Mouse (Mus musculus) testis, postnatal 14 days (tissue): ENCODE results near the gene Nop2.
"Not testable (repeated sequence)": the region's sequence is repeated elsewhere in the genome, so short reads cannot be mapped to it uniquely, and the experiment has no call there.

Experiments used
- DNase-seq: peaks from one replicate; pipeline ENCODE4 v3.0.0; 2021; ENCODE audit warnings: low spot score

Nop2 gene

DNA sequence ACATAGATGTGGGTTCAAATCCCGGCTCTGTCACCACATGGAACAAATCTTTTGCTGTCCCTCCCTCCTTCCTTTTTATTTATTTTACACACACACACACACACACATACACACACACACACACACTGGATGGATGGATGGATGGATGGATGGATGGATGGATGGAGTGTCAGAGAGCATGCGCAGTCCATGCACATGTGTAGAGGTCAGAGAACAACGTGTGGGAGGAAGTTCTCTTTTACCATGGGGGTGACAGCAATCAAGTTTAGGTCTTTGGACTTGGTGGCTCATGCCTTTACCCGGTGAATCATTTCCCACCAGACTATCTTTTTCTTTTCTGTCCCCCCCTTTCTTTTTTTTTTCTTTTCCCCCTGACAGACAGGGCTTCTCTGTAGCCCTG lies 22.0 kb downstream of the Nop2 start:
- no peak for DNase-seq

DNA sequence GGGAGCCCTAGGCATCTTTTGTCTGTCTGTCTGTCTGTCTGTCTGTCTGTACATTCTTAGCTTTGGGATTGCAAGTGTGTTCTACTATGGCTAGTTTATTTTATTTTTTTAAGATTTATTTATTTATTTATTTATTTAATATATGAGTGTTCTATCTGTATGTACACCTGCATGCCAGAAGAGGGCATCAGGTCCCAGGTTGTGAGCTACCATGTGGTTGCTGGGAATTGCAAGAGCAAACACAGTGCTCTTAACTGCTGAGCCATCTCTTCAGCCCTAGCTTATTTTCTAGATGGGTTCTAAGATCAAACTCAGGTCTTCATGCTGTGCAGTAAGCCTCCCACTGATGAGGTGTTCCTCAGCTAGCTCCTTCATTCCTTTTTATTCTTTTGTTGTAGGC lies 22.8 kb downstream of the Nop2 start:
- no peak for DNase-seq

DNA sequence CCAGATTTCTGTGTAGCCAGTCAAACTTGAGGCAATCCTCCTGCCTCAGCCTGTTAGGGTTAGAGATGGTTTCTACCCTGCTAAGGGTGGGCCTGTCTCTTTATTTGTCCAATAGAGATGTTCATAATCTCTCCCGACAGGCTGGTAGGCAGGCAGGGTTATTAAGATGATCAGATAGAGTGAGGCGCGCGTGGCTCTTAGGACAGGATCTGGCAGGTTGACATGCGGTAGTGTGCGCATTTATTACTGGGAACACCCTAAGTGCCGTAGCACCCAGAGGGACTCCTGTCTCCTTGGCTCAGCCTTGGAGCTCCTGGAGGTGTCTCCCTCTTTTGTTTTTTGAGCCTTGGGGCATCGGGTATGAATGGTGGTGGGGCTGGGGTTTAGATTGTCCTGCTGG lies 23.6 kb downstream of the Nop2 start:
- DNase-seq = no peak

DNA sequence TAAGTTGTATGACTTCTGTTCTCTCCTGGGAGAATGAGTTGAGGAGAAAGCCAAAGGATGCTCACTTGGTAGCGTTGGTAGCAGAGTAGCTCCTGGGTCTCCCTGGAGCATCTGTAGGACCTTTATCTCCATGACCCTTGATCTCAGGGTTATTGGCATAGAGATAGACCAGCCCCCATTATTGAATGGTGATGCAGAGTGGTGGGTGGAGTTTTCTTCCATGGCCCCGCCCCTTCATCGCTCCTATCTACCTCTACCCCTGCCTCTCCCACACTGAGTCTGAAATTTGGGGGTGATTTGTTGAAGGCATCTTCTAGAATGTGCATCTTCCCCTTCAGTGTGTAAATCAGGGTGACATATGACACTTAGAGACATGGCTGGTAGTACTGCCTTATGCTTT lies 24.8 kb downstream of the Nop2 start:
- DNase-seq = no peak

DNA sequence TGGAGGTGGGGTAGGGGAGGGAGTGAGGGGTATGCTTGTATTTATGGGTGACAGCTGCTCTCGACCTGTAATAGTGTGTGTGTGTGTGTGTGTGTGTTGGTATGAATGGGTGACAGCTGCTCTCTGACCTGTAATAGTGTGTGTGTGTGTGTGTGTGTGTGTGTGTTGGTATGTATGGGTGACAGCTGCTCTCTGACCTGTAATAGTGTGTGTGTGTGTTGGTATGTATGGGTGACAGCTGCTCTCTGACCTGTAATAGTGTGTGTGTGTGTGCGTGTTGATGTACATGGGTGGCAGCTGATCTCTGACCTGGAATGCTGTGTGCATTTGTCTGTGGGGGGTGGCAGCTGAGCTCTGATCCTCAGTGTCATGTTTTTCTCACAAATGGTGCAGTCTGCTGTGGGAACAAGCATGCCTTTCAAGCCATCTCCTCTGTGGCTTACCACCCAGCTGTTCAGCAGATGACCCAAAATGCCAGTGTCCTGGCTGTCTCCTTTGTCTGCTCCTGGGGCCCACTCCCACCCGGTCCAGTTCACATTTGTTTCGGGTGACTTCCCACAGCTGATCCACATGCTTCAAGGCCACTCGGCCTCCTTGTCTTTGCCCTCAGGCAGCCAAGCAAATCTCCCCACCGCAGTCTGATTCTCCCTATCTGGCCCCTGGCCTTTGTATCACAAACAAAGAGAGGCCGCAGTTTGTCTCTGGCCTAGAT lies 25.4 kb downstream of the Nop2 start:
- DNase-seq = peak; percentile 59

DNA sequence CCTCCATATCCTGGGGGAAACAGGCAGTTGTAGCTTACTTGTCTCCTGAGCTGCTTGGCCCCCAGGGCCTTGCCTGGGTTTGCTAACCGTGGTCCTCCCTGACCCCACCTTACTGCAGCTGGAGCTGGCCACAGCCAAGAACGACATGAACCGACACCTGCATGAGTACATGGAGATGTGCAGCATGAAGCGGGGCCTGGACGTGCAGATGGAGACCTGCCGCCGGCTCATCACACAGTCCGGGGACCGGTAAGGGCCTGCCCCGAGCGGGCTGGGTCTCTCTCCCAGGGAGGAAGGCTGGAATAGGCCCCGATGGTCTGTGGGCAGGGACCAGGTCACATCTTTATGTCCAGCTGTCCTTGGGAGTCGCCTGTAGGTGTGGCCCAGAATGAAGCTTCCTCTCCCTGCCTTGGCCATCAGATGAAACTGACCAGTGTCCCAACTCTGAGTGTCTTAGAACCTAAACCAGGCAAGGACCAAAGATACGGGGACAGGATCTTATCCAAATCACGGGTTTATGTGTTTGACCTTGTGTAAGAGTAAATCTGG lies 27.3 kb downstream of the Nop2 start:
- no peak for DNase-seq

DNA sequence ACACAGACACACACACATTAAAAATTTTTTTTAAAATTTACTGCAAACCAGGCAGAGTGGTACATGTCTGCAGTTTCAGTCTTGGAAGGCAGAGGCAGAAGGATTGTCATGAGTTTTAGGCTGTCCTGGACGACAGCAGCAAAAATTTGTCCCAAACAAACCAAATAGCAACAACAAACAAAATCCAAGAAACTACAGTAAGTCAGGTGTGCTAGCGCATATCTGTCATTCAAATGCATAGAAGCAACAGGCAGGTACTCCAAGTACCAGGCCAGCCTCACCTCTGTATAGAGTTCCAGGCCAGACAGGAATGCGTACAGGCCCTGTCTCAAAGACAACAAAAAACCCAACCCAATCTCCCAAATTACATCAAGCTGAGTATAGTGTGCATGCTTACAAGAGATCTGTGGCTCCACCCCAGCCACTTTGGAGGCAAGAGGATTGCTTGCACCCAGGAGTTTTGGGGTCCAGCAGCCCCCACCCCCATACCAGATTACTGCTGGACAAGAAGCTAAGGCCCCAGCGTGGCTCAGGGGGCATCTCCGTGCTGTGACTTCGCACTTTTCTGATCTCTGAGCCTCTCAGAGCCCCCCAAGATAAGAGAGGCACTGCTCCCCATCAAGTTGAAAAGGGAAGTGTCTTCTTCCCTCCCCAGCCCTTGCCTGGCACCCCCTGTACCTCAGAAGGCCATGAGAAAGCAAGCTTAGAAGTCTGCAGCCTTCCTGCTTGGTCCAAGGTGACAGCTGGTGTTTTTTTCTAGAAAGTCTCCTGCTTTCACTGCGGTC lies 28.3 kb downstream of the Nop2 start:
- DNase-seq = no peak

DNA sequence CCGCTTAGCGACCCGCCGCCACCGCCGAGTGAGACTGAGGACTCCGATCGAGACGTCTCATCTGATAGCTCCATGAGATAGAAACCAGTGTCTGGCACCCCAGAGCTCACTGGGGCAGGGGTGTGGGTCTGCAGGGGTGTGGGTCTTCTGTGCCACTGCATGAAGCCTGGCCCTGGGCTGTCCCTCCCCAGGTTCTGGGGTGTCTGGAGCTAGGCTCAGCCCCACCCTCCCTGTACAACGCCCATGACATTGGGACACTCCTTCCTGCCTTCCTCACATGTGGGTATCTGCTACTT lies 28.8 kb downstream of the Nop2 start:
- no peak for DNase-seq

DNA sequence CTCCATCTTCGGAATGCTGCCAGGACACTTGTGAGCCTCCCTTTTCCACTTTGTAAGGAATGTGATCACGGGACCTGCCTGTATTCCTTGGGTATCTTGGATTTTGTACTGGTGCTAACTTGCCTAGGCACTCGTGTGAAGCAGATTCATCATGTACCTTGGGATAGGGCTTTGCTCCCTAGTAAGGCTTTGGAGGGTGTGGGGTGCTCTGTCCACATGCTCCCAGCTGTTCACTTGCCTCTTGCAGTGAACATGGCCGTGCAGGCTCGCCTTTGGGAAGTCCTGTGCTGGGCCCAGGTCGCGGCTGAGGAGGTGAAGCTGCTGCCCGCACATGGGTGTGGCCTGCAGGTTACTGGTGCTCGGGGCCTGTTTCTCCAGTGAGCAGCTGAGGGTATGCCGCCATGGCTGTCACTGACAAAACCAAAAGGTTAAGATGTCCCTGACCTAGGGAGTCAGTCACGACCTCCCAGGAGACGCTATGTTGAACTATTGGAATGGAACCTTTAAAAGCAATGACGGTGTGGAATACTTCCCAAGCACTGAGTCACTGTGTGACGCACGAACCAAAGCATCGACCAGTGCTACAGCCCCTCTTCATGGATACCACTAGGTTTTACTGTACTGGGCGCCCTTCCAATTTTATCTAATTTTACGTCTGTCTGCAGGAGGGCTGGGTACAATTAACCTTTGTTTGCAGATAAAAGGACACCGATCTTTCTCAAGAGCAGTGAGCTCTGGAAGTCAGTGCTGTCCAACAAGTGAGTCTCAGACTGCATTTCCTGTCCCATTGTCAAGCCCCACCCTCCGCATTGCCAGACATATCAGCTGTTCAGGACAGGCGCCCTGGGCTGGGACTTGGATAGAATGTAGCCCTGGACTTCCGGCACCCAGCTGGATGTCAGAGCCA lies 29.4 kb downstream of the Nop2 start:
- DNase-seq = peak; percentile 78

DNA sequence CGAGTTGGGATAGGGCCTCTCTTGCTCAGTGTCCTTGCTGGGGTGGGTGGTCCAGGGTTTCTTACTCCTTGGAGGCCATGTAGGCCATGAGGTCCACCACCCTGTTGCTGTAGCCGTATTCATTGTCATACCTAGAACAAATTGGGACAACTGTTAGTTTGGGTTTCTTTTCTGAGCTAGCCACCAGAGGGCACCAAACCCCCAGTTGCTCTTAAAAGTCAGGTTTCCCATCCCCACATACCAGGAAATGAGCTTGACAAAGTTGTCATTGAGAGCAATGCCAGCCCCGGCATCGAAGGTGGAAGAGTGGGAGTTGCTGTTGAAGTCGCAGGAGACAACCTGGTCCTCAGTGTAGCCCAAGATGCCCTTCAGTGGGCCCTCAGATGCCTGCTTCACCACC lies 30.3 kb downstream of the Nop2 start:
- not testable (repeated sequence) for DNase-seq

DNA sequence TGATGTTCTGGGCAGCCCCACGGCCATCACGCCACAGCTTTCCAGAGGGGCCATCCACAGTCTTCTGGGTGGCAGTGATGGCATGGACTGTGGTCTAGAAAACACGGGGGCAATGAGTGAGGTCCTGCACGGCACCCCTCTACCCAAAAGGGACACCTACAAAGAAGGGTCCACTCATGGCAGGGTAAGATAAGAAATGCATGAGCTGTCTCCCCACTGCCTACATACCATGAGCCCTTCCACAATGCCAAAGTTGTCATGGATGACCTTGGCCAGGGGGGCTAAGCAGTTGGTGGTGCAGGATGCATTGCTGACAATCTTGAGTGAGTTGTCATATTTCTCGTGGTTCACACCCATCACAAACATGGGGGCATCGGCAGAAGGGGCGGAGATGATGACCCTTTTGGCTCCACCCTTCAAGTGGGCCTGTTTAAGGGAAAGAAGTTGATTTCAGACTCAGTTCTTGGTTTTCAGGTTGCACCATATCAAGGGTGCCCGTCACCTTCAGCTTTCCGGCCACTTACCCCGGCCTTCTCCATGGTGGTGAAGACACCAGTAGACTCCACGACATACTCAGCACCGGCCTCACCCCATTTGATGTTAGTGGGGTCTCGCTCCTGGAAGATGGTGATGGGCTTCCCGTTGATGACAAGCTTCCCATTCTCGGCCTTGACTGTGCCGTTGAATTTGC lies 31.1 kb downstream of the Nop2 start:
- DNase-seq = not testable (repeated sequence)

DNA sequence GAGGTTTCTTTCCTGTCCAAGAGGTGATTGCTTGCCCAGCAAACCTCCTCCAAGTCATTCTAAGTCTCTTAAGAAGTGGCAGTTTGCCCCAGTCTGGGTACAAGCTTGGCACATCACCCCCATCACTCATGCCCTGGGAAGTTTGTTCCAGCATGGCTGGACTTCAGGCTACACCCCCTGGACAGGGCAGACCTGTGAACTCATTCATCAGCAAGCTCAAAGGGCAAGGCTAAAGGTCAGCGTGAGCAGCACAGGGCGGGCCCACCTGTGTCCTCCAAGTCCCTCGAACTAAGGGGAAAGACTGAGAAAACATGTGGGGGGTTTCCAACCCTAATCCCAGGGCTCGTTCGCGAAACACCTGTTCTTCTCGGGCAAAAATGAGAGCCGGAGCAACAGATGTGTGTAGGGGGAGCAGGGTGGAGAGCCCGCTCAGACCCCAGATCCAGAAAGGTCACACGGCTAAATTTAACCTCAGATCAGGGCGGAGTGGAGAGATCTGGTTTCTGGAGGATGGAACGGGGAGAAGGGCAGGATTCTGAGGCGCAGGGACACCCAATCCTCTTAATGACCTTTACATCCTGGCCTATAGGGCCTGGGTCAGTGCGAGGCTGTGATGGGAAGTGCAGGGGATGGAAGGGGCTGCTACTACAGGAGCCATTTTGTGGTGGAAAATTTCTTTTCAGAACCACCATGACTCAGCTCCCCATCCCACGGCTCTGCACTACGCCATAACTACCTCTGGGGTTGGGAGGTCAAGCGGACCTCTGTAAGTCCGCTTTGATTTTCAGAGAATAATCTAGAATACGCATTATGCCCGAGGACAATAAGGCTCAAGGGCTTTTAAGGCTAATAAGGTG lies 32.3 kb downstream of the Nop2 start:
- no peak for DNase-seq

DNA sequence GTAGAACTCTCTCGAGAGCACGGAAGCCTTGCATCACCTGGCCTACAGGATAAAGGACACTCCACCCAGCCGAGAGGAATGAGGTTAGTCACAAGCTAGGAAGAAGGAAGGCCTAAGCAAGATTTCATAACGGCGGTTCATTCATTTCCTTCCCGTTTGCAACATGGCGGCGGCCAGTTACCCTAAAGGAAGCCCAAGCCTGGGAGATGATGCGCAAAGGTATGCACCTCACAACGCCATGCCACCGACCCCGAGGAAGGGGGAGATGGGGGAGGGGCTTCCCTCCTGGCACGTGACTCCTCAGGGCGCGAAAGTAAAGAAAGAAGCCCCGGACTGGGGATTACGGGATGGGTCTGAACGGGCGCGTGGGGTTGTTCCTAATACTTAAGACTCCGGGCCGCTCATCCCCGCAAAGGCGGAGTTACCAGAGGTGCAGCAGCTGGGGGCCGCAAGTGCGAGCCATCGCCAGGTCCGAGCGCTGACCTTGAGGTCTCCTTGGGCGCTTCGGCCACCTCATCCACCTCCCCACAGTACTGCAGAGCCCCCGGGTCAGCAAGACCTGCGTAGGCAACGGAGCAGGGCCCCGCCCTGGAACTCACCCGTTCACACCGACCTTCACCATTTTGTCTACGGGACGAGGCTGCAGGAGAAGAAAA lies 33.1 kb downstream of the Nop2 start:
- DNase-seq = peak; percentile 74

DNA sequence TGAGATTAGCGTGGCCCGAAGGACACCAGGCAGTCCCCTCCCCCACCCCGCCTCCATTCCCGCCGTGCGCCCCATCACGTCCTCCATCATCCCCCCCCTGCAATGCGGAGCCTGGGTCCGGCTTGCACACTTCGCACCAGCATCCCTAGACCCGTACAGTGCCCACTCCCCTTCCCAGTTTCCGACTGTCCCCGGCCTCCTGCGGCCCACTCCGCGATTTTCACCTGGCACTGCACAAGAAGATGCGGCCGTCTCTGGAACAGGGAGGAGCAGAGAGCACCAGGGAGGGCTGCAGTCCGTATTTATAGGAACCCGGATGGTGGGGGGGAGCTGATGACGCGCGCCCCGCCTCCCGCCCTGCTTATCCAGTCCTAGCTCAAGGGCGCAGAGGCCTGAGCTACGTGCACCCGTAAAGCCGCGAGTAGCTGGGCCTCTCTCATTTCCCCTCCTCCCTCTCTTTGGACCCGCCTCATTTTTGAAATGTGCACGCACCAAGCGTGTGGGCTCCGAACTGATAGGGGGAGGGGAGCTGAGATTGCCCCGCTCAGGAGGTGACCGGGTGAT lies 33.7 kb downstream of the Nop2 start:
- peak; percentile 94 for DNase-seq

DNA sequence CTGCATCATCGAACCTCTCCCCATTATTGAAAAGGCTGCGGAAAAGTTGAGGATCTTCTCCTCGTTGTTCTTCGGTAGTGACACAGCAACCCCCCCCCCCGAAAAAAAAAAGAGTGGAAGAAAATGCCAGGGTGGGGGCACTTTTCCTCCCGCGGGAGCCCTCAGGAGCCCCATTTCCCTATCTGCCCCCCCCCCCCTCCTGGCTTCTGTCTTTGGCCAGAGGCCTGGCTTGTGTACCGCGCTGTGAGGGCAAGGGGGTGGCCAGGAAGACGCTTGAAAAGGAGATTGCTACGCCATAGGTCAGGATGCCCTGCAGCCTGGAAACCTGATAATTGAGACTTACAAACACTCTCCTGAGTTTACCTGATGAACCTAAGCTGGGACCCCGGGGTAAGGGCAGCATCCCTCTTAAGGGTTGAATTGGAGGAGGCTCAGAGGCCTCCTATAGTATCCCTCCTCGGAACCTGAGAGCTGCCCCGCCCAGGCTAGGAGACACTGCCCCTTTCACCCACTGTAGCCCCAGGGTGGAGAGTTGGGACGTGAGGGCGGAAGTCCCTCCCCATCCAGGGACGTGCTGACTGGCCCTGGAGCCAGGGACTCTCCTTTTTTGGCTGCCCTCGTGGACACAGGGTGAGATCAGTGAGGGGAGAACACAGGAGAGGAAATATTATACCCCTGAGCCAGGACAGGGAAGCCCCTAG lies 34.5 kb downstream of the Nop2 start, which contains the start of gene Gapdh:
Gapdh (minus strand) TSS at position 417 of the 701 bp plus-strand sequence.
- DNase-seq = peak; percentile 80

DNA sequence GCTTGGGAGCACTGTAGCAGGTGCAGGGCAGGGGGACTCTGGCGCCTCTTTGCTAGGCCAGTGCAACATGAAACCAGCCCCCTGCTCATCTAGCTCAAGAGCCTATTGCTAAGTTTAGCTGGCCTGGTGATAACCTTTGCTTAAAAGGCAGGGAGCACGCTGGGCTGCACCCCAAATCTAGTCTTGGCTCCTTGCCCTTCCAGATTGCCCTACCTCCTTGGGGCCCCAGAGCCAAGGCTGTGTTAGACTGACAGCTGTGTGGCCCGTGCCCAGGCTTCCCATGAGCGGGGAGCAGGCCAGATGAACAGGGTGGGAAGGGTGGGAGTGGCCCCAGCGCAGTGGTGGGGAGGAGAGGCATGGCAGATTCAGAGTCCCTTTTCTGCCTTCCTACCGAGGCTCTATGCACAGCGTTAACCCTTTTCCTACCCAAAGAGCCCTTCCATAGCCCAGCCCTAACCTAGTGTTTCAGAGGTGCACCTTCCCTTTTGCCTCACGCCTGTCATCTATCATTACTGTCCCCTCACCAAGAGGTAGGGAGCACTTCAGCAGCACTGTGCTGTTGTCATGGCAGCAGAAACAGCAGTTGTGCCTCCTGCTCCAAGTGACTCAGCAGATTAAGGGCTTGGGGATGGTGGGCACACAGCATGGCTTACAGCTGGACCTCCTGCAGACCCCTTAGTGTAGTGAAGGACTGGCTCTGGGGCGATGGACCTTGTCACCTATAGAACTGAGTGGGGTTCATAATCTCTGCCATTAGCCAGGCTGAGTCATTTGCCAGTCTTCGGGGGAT lies 35.3 kb downstream of the Nop2 start:
- no peak for DNase-seq

DNA sequence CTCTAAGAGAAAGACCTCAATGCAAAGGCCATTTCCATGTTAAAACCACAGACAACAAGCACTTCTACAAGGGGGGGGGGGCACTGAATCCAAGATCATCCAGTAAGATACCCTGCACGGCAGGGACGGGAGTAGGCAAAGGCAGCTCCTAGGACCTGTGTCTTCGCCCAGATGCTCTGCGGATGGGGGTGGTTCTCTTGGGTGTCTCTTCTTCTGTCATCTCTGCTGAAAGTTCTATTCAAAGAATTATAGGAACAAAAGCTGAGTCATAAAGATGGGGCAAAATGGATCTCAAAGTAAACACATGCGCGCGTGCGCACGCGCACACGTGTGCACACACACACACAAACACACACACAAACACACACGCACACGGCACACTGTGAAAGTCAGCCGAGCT lies 36.4 kb downstream of the Nop2 start:
- DNase-seq = no peak

DNA sequence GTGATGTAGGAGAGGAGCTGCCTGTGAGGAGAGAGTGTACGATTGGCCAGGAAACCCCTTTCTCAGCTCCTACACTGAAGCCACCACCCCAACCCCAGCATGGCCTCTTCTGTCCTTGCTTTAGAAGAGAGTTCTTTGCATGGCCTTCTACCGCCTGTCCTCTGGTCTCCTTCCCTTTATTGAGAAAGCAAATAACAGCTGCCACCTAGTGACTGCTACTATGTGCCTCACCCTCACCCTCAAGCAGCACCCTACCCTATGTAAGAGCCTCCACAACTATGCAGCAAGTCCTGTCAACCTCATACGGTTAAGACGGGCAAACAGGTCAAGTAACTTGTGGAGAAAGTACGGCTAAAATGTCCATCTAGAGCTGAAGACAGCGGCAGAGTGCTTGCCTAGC lies 38.5 kb downstream of the Nop2 start:
- no peak for DNase-seq

DNA sequence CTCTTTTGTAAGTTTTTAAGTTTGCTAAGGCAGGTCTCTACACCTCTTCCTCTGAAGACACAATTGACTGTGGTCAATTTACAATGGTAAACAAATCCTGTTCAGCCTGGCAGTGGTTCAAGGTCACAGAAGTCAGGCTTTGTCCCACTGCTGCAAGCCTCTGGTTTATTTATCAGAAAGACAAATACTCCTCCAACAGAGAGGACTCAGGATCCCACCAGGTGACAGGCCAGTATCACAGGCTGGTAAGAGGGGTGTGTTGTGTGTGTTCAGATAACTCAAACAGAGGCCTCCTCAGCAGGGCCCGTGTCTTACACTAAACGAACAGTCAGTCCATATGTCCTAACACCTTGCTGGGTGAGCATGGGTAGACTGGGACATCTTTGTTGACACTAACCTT lies 40.8 kb downstream of the Nop2 start:
- DNase-seq = no peak
